Mouse (Mus musculus): ENCODE measurements around the gene Pnpla3.

The Pnpla3 gene

DNA sequence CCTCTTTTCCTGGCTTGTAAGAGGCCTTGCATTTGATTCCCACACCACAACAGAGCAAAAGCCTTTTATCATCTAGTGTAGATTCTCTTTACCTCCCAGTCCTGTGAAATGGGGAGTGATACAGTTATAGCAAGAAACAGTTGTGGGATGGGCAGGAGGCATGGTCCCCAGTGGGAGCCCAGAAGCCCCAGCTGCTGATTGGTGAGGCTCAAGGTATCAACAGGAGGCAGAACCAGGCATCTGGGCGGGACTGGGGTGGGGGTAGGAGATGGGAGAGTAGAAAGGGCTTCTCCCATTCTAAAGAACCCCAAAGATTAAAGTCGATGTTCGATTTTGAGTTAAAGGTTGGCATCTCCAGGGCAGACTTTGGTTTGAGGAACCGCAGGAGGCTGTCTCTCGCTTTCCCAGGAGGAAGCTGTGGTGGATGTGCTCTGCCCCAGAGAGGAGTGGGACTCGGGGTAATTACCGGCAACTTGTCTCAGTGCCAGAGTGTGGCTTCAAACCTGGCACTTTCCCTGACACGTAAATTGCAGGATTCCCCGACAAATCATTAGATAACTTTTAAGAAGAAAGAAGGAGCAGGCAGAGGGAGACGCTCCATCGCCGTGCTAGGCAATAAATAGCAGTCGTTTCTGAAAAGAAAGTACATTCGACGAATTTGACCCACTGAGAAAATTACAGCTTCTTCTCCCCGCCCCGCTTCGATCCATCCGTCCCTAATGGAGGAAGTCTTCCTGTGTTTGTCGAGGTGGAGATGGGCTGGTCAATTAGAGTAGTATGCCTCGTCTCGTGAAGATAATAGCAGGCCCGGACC is 50.5 kb downstream of the Pnpla3 start:
- no peak for DNase-seq (ENCODE audit: low spot score)

DNA sequence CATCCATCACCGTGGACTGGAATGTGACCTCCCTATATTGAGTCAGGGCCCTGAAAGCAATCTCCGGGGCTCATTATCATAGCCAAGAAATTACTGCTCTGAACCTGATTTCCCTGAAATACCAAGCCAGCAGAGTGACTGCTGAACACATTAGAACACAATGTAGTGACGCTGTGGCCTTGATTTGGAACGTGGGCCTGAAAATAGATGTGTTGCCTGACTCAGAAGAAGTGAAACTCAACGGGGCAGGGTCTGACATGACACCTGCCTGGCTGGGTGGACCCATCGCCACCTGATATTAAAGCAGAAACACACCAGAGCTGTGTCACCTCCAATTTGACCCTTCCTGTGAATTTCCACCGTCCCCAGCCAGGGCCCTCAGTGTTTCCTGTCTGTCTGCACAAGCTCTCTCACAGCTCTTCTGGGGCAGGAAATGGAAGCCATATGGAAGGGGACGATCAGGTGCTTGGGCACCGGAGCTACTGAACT is 51.2 kb downstream of the Pnpla3 start:
- no peak for DNase-seq (ENCODE audit: low spot score)

DNA sequence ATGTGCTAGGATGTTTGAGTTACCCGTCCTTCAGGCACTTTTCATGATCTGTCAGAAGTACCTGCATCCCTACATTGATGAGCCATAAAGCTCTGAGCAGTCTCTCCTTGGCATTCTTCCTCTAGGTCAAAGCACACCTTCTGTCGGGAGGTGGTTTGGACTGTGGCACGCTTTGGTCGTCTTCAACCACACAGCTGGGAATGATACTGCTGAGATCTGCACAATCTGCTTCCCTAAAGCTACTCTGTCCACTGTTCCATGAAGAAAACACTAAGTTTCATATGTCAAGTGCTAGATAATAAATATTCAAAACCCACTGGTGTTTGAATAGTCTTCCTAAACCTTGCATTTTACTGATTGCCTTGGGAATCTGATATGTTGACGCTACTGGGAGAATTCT is 53.9 kb downstream of the Pnpla3 start:
- DNase-seq (ENCODE audit: low spot score): no peak

DNA sequence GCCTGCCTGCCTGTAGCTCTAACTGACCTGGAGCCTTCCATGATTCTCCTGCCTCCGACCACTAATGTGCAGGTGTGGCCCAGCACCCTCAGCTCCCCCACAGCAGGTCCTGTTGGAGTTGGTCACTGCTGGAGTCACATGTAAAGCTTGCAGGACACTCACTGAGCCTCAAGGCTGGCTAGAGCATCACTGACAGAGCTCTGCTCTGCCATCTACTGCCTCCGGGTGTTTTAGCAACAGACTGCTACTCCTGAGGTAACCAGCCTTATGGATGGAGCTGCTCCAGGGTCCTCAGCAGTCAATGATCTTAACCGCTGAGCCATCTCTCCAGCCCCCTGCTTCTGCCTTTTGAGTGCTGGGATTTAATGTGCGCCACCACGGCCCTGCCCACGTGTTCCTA is 55.8 kb downstream of the Pnpla3 start:
- no peak for DNase-seq (ENCODE audit: low spot score)

DNA sequence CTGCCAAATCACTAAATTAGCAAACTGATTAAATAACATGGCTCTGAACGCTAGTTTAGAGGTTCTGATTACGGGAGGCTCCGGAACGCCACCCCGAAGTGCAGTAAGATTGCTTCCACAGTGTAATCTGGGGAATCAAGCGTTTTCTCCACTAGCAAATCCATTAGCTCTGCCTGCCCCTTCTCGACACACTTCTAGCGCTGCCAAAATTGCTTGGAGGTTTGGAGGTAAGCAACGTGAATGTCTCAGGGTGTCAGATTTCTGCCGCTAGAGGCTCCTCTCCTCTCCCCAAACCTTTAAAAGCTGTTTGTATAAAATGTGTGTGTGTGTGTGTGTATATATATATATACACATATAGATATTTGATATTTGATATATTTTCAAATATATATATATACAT is 57.1 kb downstream of the Pnpla3 start:
- no peak for DNase-seq (ENCODE audit: low spot score)

DNA sequence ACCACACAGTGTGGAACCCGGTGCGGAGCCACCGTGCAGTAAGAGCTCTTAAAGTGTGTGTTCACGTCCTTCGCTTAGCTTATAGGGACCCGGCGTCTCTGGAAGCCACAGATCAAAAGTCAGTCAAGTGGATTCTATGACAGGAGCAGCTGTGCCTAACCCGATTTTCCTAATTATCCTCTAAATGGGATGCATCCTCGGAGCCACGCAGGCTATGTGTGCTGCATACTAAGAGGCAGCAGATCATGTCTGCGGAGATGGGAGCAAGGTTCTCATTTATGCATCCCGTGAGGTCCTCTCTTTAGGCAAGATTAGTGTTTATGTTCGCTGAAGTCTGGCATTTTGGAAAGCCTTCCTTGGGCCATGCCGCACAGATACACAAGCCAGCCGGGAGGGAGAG is 59.3 kb downstream of the Pnpla3 start:
- no peak for DNase-seq (ENCODE audit: low spot score)

DNA sequence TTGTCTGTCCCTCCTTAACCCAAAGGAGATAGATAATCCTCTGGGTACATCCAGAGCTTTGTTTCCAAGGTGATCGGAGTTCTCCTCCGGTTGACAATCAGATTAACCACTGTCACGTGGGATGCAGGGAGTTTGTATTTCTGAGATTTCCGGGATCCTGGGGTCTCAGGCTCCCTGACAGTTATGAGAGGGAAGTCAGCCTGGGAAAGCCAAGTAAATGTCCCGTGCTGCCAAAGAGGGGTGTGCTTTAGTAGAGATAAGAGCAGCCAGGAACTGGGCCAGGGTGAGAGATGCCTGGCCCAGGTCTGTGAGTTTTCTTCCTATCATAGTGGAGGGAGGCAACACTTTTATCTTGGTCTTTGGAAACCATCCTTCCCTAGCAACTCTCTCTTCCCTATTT is 63.0 kb downstream of the Pnpla3 start:
- DNase-seq (ENCODE audit: low spot score): no peak

DNA sequence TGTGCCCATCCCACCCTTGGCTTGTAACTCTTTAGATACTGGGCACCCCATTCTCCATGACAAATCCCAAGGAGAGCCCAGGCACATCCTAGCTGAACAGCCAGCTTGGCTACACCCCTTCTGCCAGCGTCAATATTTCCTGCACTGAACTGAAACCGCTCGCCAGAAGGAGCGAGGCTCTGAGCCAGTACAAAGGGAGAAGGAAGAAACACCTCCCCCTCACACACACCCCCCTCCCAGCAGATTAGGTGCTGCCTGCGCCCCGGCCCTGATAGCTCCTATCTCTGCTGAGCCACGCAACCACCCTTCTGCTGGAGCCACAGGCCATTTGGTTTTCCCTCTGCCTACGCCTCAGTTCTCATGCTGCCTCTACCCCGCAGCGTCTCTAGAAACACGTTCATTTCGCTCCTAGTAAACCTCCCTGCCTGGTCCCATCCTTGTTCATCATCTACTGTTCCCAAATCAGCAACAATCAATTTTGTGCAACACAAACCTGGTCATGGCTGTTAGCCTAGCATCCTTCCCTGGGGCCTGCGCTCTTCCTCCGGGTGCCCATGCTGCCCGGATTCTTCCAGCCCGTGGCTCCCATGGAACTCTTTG is 63.6 kb downstream of the Pnpla3 start:
- no peak for DNase-seq (ENCODE audit: low spot score)

DNA sequence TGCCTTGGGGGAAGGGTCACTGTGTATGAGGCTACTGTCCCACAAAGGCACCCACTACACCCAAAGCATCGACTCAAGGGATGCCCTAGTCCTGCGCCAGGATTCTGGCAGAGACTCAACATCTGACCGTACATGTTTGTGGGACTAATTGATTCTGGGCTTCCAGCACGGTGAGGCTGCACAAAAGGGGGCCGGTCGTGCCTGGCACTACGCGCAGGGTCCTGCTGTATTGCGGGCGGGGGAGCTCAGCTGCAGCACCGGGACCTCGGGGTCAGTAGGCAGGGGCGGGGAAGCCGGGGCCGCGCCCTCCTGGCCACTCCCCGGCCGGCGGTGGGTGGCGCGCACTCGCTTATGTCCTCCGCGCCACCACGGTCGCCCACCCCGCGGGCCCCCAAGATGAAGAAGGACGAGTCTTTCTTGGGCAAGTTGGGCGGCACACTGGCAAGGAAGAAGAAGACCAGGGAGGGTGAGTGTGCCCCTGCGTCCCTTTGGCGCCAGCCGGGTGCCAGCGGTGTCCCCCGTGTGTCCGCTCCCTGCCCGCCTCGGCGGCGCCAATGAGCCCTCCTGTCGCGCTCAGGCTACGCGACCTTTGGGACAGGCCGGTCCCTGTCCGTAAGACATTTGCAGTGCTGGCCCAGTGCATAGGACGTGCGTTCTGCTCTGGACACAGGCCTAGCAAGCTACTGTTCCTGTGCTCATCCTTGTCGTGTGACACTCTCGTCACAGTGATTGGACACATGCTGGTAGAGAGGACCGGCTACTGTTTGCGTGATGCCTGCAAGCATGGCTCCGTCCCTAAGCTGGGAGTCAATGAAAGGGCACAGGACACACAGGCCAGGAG is 64.3 kb downstream of the Pnpla3 start, which contains the start of gene Parvb:
Gene Parvb, plus strand, starts transcription at position 323 of the 841 bp plus-strand sequence.
- DNase-seq (ENCODE audit: low spot score): peak; percentile 14

DNA sequence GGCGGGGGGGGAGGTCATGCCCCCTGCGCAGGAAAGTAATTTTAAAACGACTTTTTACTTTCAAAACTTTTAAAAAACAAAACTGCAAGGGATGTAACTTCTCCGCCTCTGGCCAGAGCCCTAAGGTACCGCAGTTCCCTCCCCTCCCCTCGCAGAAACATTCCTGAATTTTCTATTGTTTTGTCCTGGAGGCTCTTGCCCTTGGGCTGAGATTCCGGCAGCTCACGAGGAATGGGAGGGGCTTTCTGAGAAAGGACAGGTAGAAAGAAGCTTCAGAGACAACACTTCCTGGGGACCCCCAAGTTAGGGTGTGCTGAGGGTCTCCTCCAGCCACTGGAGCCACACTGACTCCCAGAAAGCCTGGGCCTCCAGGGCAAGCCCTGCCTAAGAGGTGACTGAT is 65.0 kb downstream of the Pnpla3 start:
- no peak for DNase-seq (ENCODE audit: low spot score)

DNA sequence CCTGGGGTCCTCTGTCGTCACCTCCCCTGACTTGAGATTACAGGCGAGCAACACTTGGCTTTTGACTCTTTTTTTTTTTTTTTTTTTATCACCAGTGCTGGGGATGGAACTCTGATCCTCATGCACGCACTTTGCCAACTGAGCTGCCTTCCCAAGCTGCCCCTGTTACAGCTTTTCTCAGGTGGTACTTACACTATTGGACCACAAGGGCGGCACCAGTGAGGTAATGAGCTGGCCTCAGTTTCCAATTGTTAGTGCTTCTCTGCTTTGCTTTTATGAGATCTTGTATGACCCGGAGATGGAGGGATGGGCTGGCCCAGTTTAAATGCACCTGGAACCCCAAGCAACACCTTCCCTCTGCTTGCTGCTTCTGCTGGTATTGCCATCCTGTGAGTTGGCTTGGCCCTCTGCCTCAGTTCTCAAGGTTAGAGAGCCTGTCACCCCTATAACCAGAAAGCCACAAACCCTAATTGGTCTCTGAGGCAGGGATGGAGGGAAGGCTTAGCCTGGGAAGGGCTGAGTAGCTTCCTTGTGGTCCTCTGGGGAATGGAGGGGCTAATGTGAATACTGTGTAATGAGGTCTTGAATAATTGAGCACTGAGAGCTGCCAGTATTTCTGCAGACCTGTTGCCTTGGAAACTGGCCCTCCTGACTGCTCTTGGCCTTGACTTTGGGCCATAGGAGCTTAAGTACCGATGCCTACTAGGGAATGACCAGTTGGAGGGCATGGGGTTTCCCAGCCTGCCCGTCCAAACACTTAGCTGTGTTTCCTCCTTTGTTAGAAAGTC is 67.4 kb downstream of the Pnpla3 start:
- no peak for DNase-seq (ENCODE audit: low spot score)

DNA sequence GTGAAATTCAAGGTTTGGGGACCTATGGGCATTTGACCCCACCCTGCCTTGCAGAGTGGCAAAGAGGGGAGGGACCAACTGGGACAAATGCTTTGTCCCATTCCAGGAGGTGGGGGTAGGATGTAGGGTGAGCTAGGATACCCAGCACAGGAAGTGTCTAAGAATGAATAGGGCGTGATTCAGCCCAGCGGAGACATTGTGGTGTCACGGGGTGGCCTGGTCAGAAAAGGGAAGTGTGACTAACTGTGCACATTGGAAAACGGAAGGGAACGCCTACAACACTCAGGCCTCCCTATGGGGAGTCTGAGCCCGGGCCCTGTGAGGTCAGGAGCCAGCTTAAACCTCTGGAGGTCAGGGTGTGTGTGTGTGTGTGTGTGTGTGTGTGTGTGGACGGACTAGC is 68.0 kb downstream of the Pnpla3 start:
- no peak for DNase-seq (ENCODE audit: low spot score)
